Mouse (Mus musculus) megakaryocyte-erythroid progenitor cell, adult 5-6 weeks (primary cell): ENCODE results near the gene Spock1. TPM values are rescaled to one million over a fixed set of nuclear protein-coding genes. Genes with fewer than 3 reads are reported as not detected.
"Not testable (repeated sequence)": the region's sequence is repeated elsewhere in the genome, so short reads cannot be mapped to it uniquely, and the experiment has no call there.

Experiments
- ATAC-seq: replicated peaks from 2 replicates; pipeline ENCODE4 v1.8.0; 2016; ENCODE audit warnings: mild to moderate bottlenecking, inconsistent platforms; ENCODE audit not compliant: severe bottlenecking, poor library complexity, low FRiP score, low TSS enrichment
- total RNA-seq, 2 experiments: library from RNA; stranded (forward) in 1 of 2; stranded (reverse) in 1 of 2; fragments of 200-1000, 215-1000 nt in 1 of 2; fragments of >200 nt in 1 of 2; fragmentation: Nextera tagmentation in 1 of 2; gene quantifications; 2 replicates each; pipeline ENCODE4 v1.2.3; 2014 to 2017

Gene Spock1
- total RNA-seq, 2 experiments from 2014 or later: not detected

- ATAC-seq: no peak
Measured at GRCm38 (mm10) chr13:57573501-57573900, 334.6 kb downstream of the Spock1 start.

GRCm38 (mm10) chr13:57568404-57568803 lies 339.7 kb downstream of the Spock1 start:
- ATAC-seq: no peak

GRCm38 (mm10) chr13:57555186-57555585 lies 352.9 kb downstream of the Spock1 start:
- no peak for ATAC-seq

GRCm38 (mm10) chr13:57549743-57550142 lies 358.4 kb downstream of the Spock1 start:
- no peak for ATAC-seq

GRCm38 (mm10) chr13:57536988-57537547 lies 371.1 kb downstream of the Spock1 start:
- ATAC-seq: no peak

- ATAC-seq: no peak
Measured at GRCm38 (mm10) chr13:57534325-57534724, 373.8 kb downstream of the Spock1 start.

- ATAC-seq: no peak
Measured at GRCm38 (mm10) chr13:57525946-57526345, 382.2 kb downstream of the Spock1 start.

- ATAC-seq: no peak
Measured at GRCm38 (mm10) chr13:57524546-57524945, 383.6 kb downstream of the Spock1 start.

- no peak for ATAC-seq
Measured at GRCm38 (mm10) chr13:57523366-57523765, 384.8 kb downstream of the Spock1 start.

GRCm38 (mm10) chr13:57522319-57522718 lies 385.8 kb downstream of the Spock1 start:
- ATAC-seq: no peak

- ATAC-seq: no peak
Measured at GRCm38 (mm10) chr13:57521152-57521551, 387.0 kb downstream of the Spock1 start.

- no peak for ATAC-seq
Measured at GRCm38 (mm10) chr13:57519790-57520189, 388.3 kb downstream of the Spock1 start.

- ATAC-seq: no peak
Measured at GRCm38 (mm10) chr13:57515737-57516136, 392.4 kb downstream of the Spock1 start.

GRCm38 (mm10) chr13:57501552-57501951 lies 406.6 kb downstream of the Spock1 start:
- no peak for ATAC-seq

GRCm38 (mm10) chr13:57496778-57497177 lies 411.4 kb downstream of the Spock1 start:
- no peak for ATAC-seq

GRCm38 (mm10) chr13:57494838-57495237 lies 413.3 kb downstream of the Spock1 start:
- no peak for ATAC-seq

- ATAC-seq: no peak
Measured at GRCm38 (mm10) chr13:57488926-57489325, 419.2 kb downstream of the Spock1 start.

- ATAC-seq: no peak
Measured at GRCm38 (mm10) chr13:57484426-57485168, 423.5 kb downstream of the Spock1 start.

- no peak for ATAC-seq
Measured at GRCm38 (mm10) chr13:57476700-57477099, 431.4 kb downstream of the Spock1 start.

- ATAC-seq: no peak
Measured at GRCm38 (mm10) chr13:57474068-57474467, 434.1 kb downstream of the Spock1 start.

- not testable (repeated sequence) for ATAC-seq
Measured at GRCm38 (mm10) chr13:57470922-57471321, 437.2 kb downstream of the Spock1 start.
